Mouse (Mus musculus) left cerebral cortex, adult 9 months (tissue): ENCODE data around the gene Il22ra1.
A peak's percentile ranks its signal among the peaks of the same experiment; 100 is the strongest.

Experiments used
- DNase-seq, 2 experiments: peaks; one replicate each; pipeline ENCODE4 v3.0.0; 2022; ENCODE audit warnings: low spot score in 2 of 2

The Il22ra1 gene

DNA sequence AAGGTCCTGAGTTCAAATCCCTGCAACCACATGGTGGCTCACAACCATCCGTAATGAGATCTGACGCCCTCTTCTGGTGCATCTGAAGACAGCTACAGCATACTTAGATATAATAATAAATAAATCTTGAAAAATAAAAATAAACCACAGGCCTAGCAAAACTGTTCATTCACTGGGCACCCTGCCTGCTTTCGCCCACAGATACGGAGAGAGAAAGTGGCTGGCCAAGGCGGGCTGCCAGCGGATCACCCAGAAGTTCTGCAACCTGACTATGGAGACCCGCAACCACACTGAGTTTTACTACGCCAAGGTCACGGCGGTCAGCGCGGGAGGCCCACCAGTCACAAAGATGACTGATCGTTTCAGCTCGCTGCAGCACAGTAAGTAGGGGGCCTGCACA is 5.9 kb downstream of the Il22ra1 start:
- DNase-seq, result peak in 1 of 2 experiments; percentile 64

DNA sequence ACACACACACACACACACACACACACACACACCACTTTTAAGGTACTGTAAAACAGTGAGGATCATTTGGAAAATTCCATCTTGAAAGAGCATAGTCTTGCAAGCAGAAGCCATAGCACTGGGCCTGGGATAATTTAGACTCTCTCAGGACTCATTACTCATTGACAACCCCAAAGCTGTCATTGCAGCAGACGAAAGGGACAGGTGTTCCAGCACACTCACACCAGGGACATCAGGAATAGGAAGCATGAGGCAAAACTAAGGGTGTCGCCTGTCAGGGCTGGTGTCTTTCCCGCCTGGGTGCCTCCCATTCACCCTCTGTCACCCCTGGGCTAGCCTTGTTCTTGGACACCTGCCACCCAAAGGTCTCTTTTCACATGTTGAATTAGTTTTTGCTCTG is 8.9 kb downstream of the Il22ra1 start:
- DNase-seq, result no peak

DNA sequence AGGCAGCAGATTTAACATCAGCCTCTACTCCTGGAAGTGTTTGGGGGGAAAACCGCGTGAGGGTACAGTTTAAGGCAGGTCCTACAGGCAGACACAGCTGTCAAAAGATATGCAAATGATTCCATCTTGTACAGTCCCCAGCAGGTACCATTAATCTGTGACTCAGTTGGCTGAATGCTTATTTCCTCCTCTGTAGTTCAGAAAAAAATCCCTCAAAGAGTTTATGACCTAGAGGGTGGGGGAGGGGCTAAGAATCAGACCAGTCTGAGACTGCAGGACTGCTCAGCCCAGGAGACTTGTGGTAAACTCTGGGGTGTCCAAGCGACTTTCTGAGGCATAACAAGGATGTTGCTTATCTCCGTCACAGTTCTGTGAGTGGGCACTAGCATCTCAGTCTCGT is 10.3 kb downstream of the Il22ra1 start:
- DNase-seq, result no peak

DNA sequence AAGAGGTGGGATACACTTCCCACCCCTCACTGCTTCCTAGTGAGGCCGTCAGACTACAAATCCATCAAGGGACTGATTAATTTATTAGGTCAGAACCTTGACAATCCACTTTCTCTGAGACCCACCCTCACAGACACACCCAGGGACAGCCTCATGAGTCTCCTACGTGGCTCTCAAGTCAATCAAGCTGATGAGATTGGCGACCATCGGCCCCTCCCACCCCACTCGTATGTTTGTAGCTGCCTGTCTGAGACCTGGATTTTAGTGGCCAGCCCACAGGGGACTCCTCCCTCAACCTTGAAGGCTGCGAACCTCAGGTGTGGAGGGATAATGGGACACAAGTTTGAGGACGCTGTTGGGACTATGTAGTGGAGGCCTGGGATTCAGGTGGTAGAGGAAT is 11.2 kb downstream of the Il22ra1 start:
- no peak for DNase-seq

DNA sequence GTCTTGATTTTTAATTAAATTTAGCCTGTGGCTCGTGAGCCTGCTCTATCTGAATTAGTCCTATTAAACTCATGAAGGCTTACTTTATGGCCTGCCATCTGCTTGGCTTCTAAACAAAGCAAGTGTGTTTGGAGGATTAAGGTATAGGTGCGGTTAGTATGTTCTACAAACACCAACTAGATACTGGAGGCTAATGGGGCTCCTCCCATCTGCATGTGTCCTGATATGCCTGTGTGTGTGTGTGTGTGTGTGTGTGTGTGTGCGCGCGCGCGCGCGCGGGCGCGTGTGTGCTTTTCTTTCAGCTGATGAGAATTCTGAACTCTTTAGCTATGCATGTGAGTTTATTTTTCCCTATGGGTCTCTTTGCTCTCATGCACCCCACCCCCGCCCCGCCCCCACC is 11.7 kb downstream of the Il22ra1 start:
- no peak for DNase-seq

DNA sequence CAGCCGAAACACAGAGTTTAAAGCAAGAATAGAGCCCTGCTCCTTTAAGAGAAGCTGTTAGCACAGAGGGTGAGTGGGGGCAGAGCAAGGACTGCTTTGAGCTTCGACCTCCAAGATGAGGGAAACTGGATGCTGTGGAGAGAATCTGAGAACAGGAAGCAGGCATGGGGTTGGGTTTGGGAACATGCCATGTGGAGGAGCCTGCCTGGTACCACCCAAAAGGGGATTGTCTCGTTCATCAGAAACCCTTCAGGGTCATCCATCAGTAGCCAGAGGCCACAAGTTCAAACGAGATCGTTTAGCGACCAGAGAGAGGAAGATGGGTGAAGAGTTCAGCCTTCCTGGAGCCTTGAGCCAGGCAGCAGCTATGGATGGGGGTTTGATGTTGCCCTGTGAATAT is 15.5 kb downstream of the Il22ra1 start:
- DNase-seq, result no peak

DNA sequence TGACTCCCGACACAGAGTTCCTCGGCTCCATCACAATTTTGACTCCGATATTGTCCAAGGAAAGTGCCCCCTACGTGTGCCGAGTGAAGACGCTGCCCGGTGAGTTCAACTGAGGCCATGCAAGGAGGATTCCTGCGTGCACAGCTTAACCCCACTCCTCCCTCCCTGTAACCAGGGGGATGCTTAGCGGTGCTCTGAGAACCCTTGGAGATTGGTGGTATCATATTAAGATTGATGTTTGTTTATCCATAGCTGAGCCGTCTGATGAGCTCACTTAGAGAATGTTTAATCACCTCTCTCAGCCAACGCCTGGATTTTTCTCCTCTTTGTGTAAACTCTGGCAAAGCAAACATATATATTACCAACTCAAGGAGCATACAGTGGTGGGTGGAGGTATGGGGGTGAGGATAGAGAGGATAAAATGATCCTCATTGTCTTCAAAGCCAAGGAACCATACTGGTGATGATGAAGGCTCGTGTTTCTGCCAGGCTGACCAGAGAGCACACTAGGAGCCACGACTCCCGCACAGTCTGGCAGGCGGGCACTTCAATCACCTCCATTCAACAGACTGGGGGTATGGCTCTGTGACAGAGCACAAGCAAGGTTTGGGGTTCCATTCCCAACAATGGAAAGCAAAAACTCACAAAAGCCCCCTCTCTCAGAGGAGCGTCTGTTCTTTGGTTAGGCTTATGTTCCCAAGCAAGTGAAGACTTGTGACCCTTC is 16.9 kb downstream of the Il22ra1 start:
- DNase-seq, result no peak

DNA sequence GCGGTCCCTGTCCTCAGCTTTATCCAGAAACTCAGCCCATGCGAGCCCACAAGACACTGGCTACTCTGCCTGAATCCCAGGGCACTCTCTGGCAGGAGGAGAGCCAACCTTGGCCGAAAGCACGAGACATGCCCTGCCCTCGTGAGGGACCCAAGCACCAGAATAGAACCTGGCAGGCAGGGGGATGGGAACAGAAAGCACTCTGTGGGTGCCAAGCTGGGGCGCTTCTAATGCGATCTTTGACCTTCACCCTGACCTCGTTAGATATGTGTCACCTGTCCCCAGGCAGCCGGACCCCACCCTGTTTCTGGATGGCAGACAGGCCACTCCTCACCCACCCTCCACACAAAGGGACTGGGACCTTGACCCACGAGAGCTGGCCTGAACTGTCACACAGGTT is 17.6 kb downstream of the Il22ra1 start:
- DNase-seq, result no peak

DNA sequence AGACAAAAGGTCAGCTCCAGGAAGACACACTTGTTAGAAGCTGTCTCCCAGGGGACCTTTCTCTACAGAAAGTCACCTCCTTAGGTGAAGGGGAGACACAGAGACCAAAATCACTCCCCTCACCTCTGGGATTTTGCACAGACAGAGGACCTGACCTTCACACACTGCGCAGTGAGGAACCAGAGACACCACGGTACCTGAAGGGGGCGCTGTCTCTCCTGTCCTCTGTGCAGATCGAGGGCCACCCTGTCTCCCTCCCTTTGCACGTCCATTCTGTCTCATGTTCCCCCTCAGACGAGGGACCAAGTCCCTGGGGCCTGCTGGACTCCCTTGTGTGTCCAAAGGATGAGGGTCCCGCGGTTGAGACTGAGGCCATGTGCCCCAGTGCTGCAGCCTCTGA is 22.9 kb downstream of the Il22ra1 start:
- no peak for DNase-seq

DNA sequence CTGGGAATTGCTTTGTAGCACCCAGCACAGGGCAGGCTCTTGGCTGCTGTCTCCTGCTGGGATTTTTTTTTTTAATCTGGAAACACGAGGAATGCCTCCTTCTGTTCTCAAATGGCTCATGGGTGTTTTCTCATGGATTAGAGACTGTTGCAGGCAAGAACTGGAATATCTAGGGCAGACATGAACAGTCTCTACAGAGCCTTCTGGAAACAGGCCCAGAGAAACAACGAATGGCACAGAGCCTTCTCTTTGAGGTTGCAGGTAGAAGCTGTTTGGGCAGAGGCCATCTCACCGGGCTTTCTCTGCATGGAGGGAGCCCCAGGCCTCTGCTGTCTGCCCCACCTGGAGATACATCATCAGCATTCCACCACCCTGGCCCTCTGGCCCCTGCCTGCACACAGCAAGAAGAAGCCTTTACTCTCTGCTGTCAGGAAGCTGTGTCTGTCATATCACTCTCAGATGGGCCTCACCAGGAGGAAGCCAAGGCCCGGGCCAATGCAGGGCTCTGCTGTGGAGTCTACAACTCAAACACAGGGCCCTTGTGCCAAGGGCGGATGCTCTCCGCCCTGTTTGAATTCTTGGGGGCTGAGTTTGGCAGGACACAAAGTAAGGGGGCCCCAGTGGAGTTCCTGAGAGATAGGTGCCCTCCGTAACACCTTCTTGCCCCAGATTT is 24.3 kb downstream of the Il22ra1 start:
- no peak for DNase-seq

DNA sequence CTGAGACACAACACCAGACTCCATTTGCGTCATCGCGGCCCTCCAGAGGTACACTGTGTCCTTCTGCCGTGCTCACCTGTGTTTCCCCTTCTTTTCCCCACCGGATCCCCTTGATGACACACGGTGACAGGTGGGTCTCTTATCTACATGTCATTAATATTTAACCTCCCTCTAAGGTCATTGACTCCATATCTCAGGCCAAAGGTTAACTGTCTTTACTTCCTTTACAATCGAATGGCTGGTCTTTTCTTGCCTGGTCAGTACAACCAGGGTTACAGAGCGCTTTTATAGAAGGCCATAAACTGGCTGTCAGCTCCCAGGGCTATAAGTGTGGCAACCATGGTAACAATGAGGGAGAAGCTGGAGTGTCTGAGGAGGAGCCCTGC is 24.8 kb downstream of the Il22ra1 start:
- no peak for DNase-seq

DNA sequence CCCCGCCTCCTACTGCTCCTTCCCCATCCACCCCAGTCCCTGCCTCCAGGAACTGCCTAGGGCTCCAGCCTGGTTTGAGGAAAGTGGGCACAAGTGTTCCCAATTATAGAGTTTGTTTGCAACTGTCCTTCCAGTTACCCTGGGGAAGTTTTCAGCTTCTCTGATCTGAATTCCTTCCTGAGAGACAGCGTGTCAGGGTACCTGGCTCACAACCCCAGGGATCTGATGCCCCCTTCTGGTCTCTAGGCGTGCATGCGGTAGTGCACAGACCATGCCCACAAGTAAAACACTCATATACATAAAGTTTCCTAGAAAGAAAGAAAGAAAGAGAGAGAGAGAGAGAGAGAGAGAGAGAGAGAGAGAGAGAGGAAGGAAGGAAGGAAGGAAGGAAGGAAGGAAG is 30.4 kb downstream of the Il22ra1 start:
- no peak for DNase-seq

DNA sequence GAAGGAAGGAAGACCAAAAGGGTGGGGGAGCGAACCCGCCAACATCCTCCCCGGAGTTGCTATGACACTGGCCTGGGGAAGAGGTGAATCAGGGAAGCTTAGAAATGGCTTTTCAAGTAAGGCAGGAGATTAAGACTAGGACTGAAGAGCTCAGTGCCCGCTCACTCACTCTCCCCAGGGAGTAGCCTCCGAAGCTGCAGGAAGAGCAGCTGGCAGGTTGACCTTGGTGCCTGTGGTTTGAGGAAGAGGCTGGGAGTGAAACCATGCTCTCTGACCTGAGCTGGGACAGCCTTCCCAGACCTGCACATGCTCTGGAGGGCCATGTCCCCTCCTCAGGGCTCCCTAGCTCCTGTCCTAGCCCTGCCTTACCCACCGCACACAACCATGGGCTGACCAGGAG is 30.9 kb downstream of the Il22ra1 start:
- no peak for DNase-seq

DNA sequence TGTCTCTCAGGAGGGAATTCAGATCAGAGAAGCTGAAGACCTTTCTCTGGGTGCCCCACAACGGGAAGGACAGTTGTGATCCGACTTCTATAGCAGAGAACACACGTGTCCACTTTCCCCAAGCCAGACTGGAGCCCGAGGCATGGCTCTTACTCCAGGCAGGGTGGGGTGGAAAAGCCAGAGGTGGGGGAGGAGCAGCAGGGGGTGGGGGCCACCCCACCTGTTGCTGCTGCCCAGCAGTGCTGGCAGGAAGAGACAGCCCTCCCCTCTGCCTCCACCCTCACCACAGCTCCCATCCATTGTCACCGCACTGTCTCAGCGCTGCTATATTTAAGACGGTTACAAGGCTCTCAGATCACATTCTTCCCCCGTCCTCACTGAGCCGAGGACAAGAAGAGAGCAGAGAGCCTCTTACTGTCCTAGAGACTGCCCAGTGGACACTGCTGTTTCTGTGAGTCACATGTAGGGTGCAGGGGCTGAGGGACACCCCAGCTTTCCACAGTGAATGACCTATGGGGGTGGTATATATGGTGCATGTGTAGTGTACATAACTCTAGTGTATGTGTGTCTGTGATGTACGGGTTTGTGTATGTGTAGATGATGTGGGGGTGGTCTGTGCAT is 31.5 kb downstream of the Il22ra1 start, which contains the start of gene Myom3:
TSS of gene Myom3 (plus strand) at position 360 of the 621 bp plus-strand sequence.
- no peak for DNase-seq

DNA sequence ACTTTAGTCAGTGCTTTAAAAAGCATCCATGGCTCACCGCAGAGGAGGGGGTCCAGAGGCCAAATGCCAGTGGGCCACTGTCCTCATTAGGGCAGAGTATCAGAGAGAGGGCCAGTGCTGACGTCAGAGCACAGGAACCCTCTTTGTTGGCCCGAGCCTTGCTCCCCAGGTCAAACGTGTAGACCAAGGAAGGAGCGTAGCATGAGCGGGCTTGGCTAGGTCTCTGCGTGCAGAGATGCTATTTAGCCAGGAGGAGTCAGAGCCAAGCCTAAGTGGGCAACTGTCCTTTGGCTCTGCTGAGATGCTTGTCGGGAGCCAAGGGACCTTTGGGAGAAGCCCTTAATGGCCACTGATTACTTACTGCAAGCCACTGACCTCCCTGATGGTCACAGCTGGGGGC is 33.1 kb downstream of the Il22ra1 start:
- no peak for DNase-seq

DNA sequence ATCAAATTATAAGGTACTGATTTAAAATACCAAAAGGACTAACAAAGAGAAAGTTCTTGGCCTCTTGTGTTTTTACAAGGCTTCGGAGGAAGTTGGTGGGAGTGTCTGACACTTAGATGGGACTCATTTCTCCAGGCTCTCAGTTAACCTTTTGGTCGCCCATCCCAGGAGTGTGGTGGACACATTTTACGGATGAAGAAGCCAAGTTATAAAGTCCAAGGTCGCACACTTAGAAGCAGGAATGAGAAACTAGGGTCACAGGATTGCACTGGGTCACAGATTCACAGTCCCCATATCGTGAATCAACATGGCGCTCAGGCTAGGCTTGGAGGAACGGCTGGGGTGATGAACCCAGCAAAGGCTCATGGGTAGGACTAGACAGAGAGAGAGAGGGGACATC is 33.6 kb downstream of the Il22ra1 start:
- no peak for DNase-seq

DNA sequence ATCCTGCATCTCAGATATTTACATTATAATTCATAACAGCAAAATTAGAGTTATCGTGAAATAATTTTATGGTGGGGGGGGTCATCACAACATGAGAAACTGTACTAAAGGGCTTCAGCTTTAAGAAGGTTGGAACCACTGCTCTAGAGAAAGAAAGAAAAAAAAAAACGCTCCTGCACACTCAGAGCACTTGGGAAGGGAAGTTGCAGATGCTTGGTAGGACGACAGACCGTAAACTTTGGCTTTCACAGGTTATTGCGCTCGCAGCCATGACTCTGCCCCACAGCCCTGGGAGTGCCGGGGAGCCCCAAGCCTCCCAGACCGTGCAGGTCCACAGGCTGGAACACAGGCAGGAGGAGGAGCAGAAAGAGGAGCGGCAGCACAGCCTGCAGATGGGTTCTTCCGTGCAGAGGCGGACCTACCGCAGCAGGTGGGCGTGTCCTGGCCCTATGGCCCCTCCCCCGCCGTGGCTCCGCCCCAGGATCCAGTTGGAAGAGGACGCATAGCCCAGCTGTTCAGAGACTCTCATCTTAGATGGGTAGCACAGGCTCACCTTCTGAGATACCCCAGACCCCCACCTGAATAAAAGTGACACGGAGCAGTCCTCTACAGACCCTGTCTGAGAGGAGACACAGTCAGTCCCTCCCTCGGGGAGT is 34.4 kb downstream of the Il22ra1 start:
- peak in 1 of 2 experiments; percentile 17 for DNase-seq

DNA sequence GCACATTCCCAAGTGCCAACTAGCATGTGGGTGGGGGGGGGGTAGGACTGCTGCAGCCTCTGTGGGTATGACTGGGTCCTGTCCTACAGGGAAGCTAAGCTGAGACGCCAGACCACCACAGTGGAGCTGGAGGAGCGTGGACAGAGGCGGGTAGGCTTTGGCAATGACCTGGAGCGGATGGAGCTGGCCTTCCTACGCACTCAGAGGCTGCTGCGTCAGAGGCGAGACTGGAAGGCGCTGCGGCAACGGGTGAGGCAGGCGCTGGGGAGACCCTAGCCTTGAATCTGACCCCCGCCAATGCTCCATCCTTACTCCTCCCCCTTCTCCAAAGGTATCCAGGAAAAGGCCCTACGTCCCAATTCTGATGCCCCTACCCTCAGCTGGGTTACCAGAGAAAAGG is 36.7 kb downstream of the Il22ra1 start:
- DNase-seq, result no peak

DNA sequence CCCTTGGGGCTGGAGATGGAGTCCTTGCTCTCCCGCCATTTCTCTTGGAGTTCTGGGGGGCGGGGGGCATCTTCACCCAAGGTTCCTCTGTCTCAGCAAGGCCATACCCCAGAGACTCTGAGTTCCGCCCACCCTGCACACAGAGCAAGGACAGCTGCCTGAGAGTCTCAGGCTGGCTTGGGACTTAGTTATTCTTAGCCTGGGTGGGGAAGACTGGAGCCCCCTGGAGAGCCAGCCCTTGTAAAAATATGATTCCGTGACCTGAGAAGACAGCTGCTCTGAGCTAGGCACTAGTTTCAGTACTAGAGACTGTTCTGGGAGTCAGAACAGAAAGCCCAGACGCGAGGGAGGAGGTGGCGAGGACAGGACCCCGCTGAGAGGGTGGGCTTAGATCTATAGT is 37.7 kb downstream of the Il22ra1 start:
- DNase-seq, result no peak

DNA sequence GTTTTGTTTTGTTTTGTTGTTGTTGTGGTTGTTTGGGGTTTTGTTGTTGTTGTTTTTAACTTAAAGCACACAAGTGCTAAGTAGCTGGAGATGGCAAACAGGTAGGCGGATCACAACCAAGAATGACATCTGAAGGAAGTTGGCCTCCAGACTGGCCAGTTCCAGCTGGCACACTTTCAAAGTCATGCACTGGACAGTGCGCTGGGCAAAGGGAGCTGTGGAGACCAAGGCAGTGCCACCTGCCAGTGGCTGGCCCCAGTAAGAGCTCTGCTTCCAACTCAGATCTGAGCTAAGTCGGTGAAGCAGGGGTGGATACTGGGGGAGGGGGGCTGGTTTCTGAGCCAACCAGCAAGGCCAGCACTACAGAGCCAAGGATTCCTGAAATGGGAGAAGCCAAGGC is 39.0 kb downstream of the Il22ra1 start:
- no peak for DNase-seq

DNA sequence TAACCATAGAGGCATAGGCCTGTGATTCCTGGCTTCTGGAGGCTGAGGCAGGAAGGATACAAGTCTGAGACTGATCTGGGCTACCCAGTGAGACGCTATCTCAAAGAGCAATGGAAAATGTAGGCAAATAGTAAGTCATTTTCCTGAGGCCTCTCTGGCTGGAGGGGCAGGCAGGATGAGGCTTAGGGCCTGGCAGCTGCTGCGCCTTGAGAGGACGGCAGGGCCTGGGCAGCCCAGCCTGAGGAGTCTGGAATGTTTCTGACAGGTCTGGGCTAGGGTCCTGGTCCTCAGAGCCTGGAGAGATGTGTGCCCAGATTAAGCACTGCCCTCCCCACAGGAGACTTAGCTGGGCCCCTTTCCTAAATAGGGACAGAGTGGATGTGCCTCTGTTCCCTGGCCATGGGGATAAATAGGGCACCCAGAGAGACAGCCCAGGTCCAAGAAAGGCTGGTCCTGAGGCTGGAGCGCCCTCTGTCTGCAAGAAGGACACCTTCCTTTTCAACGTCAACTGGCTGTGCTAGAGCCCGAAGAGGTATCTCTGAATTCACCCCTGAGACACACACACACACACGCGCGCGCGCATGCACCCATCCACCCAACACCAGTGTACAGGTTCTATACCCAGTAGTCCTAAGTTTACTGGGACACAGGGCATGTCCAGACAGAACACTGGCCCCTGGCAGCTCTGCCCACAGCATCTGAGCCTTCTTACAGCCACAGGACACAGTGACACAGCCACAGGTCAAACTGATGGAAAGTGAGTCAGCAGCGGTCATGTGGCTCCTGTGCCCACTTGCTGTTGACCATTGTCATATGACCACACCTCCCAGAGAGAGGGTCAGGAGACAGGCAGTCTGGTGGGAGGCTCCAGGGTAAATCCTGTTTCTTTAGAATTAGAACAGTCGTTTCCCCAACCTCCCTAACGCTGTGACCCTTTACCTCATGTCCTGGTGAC is 40.9 kb downstream of the Il22ra1 start:
- DNase-seq, result peak in 1 of 2 experiments; percentile 8
